Mouse (Mus musculus) lung, embryonic 14.5 days (tissue): ENCODE data around the gene Ldb1. TPM values are rescaled to one million over a fixed set of nuclear protein-coding genes. Genes with fewer than 3 reads are reported as not detected.

Experiments
- ATAC-seq: fragments of 200-750 bp; cut with Nextera tagmentation; 2 replicates; pipeline ENCODE4 v1.8.0; 2017; ENCODE audit warnings: mild to moderate bottlenecking, moderate TSS enrichment, moderate library complexity; ENCODE audit not compliant: insufficient read depth
- DNase-seq: peaks from one replicate; pipeline ENCODE4 v3.0.0-alpha.2; 2015
- H3K27ac ChIP-seq: fragments of 300-500 bp; sonication (generic); 2 replicates; pipeline ENCODE4 v1.5.1; 2014; ENCODE audit warnings: low read depth, mild to moderate bottlenecking, moderate library complexity
- H3K27me3 ChIP-seq: fragments of 300-500 bp; sonication (generic); 2 replicates; pipeline ENCODE4 v1.6.1; 2014; ENCODE audit warnings: low read length, control low read depth; ENCODE audit not compliant: insufficient read depth
- H3K36me3 ChIP-seq: fragments of 300-500 bp; sonication (generic); 2 replicates; pipeline ENCODE4 v1.6.1; 2014; ENCODE audit warnings: control low read depth; ENCODE audit not compliant: insufficient read depth
- H3K4me1 ChIP-seq: fragments of 300-500 bp; sonication (generic); 2 replicates; pipeline ENCODE4 v1.6.1; 2014; ENCODE audit warnings: antibody characterized with exemption, control low read depth; ENCODE audit not compliant: insufficient read depth
- H3K4me2 ChIP-seq: fragments of 300-500 bp; sonication (generic); 2 replicates; pipeline ENCODE4 v1.6.1; 2014; ENCODE audit warnings: mild to moderate bottlenecking
- H3K4me3 ChIP-seq: fragments of 300-500 bp; sonication (generic); 2 replicates; pipeline ENCODE4 v1.5.1; 2014; ENCODE audit warnings: low read depth, low read length
- H3K9ac ChIP-seq: fragments of 300-500 bp; sonication (generic); 2 replicates; pipeline ENCODE4 v1.6.1; 2014
- H3K9me3 ChIP-seq: fragments of 300-500 bp; sonication (generic); 2 replicates; pipeline ENCODE4 v1.6.1; 2016; ENCODE audit warnings: low read depth, low read length, control low read depth
- CTCF ChIP-seq: IDR thresholded peaks from 2 replicates; pipeline ENCODE4 v1.5.1; 2016; ENCODE audit warnings: antibody characterized with exemption, low read depth
- WGBS: fragments of 180-500 bp; shearing (Covaris S2); extraction: QIAGEN DNeasy Blood & Tissue Kit; methylation state at CpG from one replicate; pipeline ENCODE4 v1.1.7; 2014; 5-methylcytosine and 5-hydroxymethylcytosine counted together
- polyA plus RNA-seq: library from polyadenylated mRNA; unstranded; fragments of >200 nt; fragmentation: Nextera tagmentation; extraction: Ambion mirVana; gene quantifications from 2 replicates; pipeline ENCODE4 v1.2.1, GENCODE M21; 2014

Ldb1 gene
- polyA plus RNA-seq, 1 experiment from 2014 or later, result 87.7 TPM

GRCm38 (mm10) chr19:46045696-46046311 lies 790 bp upstream of the Ldb1 start:
- ATAC-seq, result peak; percentile 71
- WGBS, result 2% methylated on average over 7 of the region's 7 CpGs
- Histone ChIP-seq H3K36me3 (no peaks in the 10 kb centered on the region), H3K9me3 (no peaks in the 10 kb centered on the region), H3K4me3 (peak overlapping the region; percentile 88), H3K27me3 (no peaks in the 10 kb centered on the region), H3K4me1 (peaks cover 30% of the 10 kb centered on the region), H3K9ac (peak overlapping the region; percentile 98), H3K27ac (peak overlapping the region; percentile 99), H3K4me2 (peak overlapping the region; percentile 77)
- DNase-seq, result peak; percentile 88
- no peak for TF ChIP-seq CTCF

- Histone ChIP-seq H3K27me3 (no peaks in the 10 kb centered on the region), H3K4me2 (peak within 1 kb of the TSS; percentile 77), H3K9ac (peak within 1 kb of the TSS; percentile 98), H3K4me3 (peak within 1 kb of the TSS; percentile 88), H3K27ac (peak within 1 kb of the TSS; percentile 99), H3K36me3 (no peaks in the 10 kb centered on the region), H3K4me1 (peaks cover 40% of the 10 kb centered on the region), H3K9me3 (no peaks in the 10 kb centered on the region)
- TF ChIP-seq CTCF, result no peak
- WGBS, result under 1% methylated on average over 34 of the region's 34 CpGs
- ATAC-seq, result peak; percentile 2; the same call in 1 of the 2 replicates
- peak; percentile 82 for DNase-seq
Observed at GRCm38 (mm10) chr19:46044271-46044992, 582 bp downstream of the Ldb1 start, which contains the start of gene Pprc1. TSS of gene Pprc1 (plus strand) at chr19:46044886.

GRCm38 (mm10) chr19:46043380-46043779 lies 1.6 kb downstream of the Ldb1 start:
- Histone ChIP-seq H3K4me1 (peaks cover 40% of the 10 kb centered on the region), H3K4me3 (peak overlapping the region; percentile 88), H3K27me3 (no peaks in the 10 kb centered on the region), H3K9me3 (no peaks in the 10 kb centered on the region), H3K4me2 (peak overlapping the region; percentile 77), H3K9ac (peak overlapping the region; percentile 98; the same call in 1 of the 2 replicates), H3K36me3 (no peaks in the 10 kb centered on the region), H3K27ac (peak overlapping the region; percentile 99)
- ATAC-seq (no peak), DNase-seq (peak; percentile 55)
- TF ChIP-seq CTCF, result no peak
- 50% methylated on average over 7 of the region's 7 CpGs for WGBS

DNA sequence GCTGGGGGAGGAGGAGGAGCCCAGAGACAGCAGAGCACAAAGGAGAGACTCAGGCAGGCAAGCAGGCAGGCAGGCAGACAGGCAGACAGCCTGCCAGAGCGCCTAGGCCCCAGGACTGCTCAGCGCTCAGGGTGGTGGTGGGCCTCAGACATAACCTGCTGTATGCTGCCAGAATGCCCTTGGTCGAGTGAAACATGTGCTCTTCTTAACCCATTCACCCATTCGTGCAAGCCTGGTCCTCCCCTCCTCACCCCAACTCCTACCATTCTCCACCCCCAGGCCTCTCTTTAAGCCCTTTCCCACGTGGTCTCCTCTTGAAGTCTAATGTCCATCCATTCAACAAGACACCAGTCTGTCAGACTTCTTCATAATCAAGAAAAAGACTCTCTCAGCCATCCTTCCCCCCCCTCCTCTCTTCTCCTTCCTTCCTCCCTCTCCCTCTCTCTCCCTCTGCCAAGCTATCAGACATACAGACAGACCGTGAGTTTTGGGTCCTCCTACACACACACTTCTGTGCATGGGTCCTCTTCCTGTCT lies 2.5 kb downstream of the Ldb1 start:
- no peak for TF ChIP-seq CTCF
- Histone ChIP-seq H3K27me3 (no peaks in the 10 kb centered on the region), H3K27ac (peak overlapping the region; percentile 99), H3K4me3 (peak overlapping the region; percentile 88), H3K9ac (peak overlapping the region; percentile 62), H3K36me3 (no peaks in the 10 kb centered on the region), H3K4me1 (peaks cover 40% of the 10 kb centered on the region), H3K9me3 (no peaks in the 10 kb centered on the region), H3K4me2 (peak overlapping the region; percentile 77)
- ATAC-seq (no peak), DNase-seq (peak; percentile 55)
- WGBS, result under 1% methylated on average over 6 of the region's 6 CpGs

GRCm38 (mm10) chr19:46041933-46042475 lies 3.0 kb downstream of the Ldb1 start:
- Histone ChIP-seq H3K9ac (peak overlapping the region; percentile 62), H3K4me1 (peaks cover 44% of the 10 kb centered on the region), H3K9me3 (no peaks in the 10 kb centered on the region), H3K27me3 (no peaks in the 10 kb centered on the region), H3K4me2 (peak overlapping the region; percentile 77), H3K27ac (peak overlapping the region; percentile 99), H3K4me3 (peak overlapping the region; percentile 88), H3K36me3 (0 out of 2 replicates have a peak, but pooled peaks cover 1% of the 10 kb centered on the region)
- peak; percentile 93 for DNase-seq
- WGBS, result 1% methylated on average over 12 of the region's 14 CpGs
- TF ChIP-seq CTCF, result no peak
- ATAC-seq, result no peak

- peak overlapping the region; percentile 62 for H3K9ac ChIP-seq
- H3K36me3 ChIP-seq, result peaks cover 5% of the 10 kb centered on the region
- no peak for ATAC-seq
- DNase-seq, result peak; percentile 21
- H3K4me2 ChIP-seq, result peak overlapping the region; percentile 77
- no peaks in the 10 kb centered on the region for H3K27me3 ChIP-seq
- peak overlapping the region; percentile 99 for H3K27ac ChIP-seq
- peaks cover 42% of the 10 kb centered on the region for H3K4me1 ChIP-seq
- 3% methylated on average over 7 of the region's 7 CpGs for WGBS
- H3K9me3 ChIP-seq, result no peaks in the 10 kb centered on the region
- TF ChIP-seq CTCF, result no peak
- peak overlapping the region; percentile 88 for H3K4me3 ChIP-seq
Observed at GRCm38 (mm10) chr19:46041299-46041932, 3.6 kb downstream of the Ldb1 start.
